Mouse (Mus musculus) embryonic facial prominence, embryonic 15.5 days (tissue): Measurements from ENCODE around the gene Lbp. TPM values are rescaled to one million over a fixed set of nuclear protein-coding genes. Genes with fewer than 3 reads are reported as not detected.

Experiments
- ATAC-seq: fragments of 200-750 bp; cut with Nextera tagmentation; 2 replicates; pipeline ENCODE4 v1.8.0; 2017; ENCODE audit warnings: low read depth, moderate TSS enrichment; ENCODE audit not compliant: insufficient number of reproducible peaks, low FRiP score, low TSS enrichment
- H3K27ac ChIP-seq: fragments of 300-500 bp; sonication (generic); replicated peaks from 2 replicates; pipeline ENCODE4 v1.5.1; 2015; ENCODE audit warnings: mild to moderate bottlenecking, inconsistent platforms
- H3K27me3 ChIP-seq: fragments of 300-500 bp; sonication (generic); 2 replicates; pipeline ENCODE4 v1.6.1; 2015; ENCODE audit warnings: inconsistent platforms
- H3K36me3 ChIP-seq: fragments of 300-500 bp; sonication (generic); 2 replicates; pipeline ENCODE4 v1.6.1; 2015; ENCODE audit warnings: mild to moderate bottlenecking, inconsistent platforms
- H3K4me1 ChIP-seq: fragments of 300-500 bp; sonication (generic); 2 replicates; pipeline ENCODE4 v1.6.1; 2015; ENCODE audit warnings: inconsistent platforms
- H3K4me2 ChIP-seq: fragments of 300-500 bp; sonication (generic); replicated peaks from 2 replicates; pipeline ENCODE4 v1.6.1; 2015; ENCODE audit warnings: mild to moderate bottlenecking, inconsistent platforms
- H3K4me3 ChIP-seq: fragments of 300-500 bp; sonication (generic); replicated peaks from 2 replicates; pipeline ENCODE4 v1.5.1; 2015; ENCODE audit warnings: mild to moderate bottlenecking, inconsistent platforms
- H3K9ac ChIP-seq: fragments of 300-500 bp; sonication (generic); 2 replicates; pipeline ENCODE4 v1.6.1; 2015; ENCODE audit warnings: inconsistent platforms
- H3K9me3 ChIP-seq: fragments of 300-500 bp; sonication (generic); replicated peaks from 2 replicates; pipeline ENCODE4 v1.6.1; 2016; ENCODE audit warnings: inconsistent platforms
- WGBS: fragments of 180-500 bp; shearing (Covaris S2); methylation state at CpG from one replicate; pipeline ENCODE4 v1.1.7; 2015; 5-methylcytosine and 5-hydroxymethylcytosine counted together
- polyA plus RNA-seq: library from polyadenylated mRNA; unstranded; fragments of >200 nt; fragmentation: Nextera tagmentation; extraction: Ambion mirVana; gene quantifications from 2 replicates; pipeline ENCODE4 v1.2.1, GENCODE M21; 2015

Gene Lbp
- 6.5 and 7.4 TPM in 2 replicates for polyA plus RNA-seq

- Histone ChIP-seq H3K27me3 (no peaks in the 10 kb centered on the region), H3K9ac (no peak within 1 kb of the TSS), H3K27ac (0 out of 2 replicates have a peak within 1 kb of the TSS, but pooled peaks have one; percentile 23), H3K36me3 (no peaks in the 10 kb centered on the region), H3K4me2 (no peak within 1 kb of the TSS), H3K4me3 (no peak within 1 kb of the TSS), H3K9me3 (no peaks in the 10 kb centered on the region), H3K4me1 (peaks cover 11% of the 10 kb centered on the region; the same call in 1 of the 2 replicates)
- ATAC-seq = peak; percentile 71
- 47% methylated on average over 13 of the region's 13 CpGs for WGBS
Observed at GRCm38 (mm10) chr2:158305948-158306695, at the start of gene Lbp. Gene Lbp, plus strand, starts transcription at chr2:158306493.

GRCm38 (mm10) chr2:158256894-158257293, 49.4 kb upstream of the Lbp start:
- ATAC-seq = no peak
- 21% methylated on average over 5 of the region's 5 CpGs for WGBS
- Histone ChIP-seq H3K9ac (no peak overlapping the region), H3K4me2 (no peak overlapping the region; the same call in 1 of the 2 replicates), H3K36me3 (no peaks in the 10 kb centered on the region), H3K27me3 (no peaks in the 10 kb centered on the region), H3K27ac (peak overlapping the region; percentile 52), H3K4me1 (peaks cover 26% of the 10 kb centered on the region), H3K4me3 (no peak overlapping the region), H3K9me3 (no peaks in the 10 kb centered on the region)

DNA sequence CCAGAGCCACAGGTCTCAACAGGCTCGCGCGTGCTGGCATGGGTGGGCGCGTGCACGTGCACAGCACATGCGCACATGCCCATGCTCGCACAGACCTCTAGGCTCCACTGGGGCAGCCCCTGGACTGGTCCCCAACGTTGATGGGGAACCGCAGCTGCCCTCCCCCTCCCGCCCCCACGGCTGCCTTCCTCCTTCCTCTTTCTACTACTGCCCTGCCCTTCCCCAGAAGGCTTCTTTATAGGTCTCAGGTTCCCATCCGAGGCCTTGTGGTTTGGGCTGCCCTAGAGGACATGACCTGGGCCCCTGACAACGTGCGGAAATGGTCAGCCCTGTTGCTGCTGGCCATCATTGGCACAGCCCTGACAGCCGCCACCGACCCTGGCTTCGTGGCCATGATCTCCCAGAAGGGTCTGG, 48.3 kb upstream of the Lbp start, which contains the start of gene Bpi:
Gene Bpi, plus strand, starts transcription at position 90 of the 414 bp plus-strand sequence.
- Histone ChIP-seq H3K4me2 (peak within 1 kb of the TSS; percentile 31), H3K27ac (peak within 1 kb of the TSS; percentile 52), H3K4me3 (0 out of 2 replicates have a peak within 1 kb of the TSS, but pooled peaks have one; percentile 6), H3K27me3 (no peaks in the 10 kb centered on the region), H3K4me1 (peaks cover 26% of the 10 kb centered on the region), H3K9me3 (no peaks in the 10 kb centered on the region), H3K9ac (no peak within 1 kb of the TSS), H3K36me3 (no peaks in the 10 kb centered on the region)
- WGBS = 43% methylated on average over 18 of the region's 18 CpGs
- ATAC-seq = 0 out of 2 replicates have a peak, but pooled peaks have one; percentile 23

DNA sequence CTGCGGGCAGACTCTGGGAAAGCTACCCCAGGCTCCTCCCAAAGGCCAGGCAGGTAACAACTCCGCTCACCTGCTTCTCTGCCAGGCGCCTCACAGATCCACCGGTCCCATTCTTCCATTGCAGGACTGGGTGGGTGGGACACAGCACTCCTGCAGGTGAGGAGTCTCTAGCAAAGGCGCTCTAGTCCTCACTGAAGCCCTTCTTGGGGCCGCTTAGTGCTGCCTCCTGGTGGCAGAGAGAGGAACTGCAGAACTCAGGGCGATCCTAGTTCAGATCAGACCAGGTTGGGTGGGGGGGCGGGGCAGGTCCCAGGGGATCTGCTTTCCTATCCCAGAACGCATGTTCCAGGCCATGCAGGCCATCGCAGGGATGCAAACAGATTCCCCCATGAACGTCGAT, 47.5 kb upstream of the Lbp start:
- H3K4me1 ChIP-seq = peaks cover 26% of the 10 kb centered on the region
- no peak overlapping the region for H3K4me3 ChIP-seq
- H3K4me2 ChIP-seq = no peak overlapping the region
- H3K9me3 ChIP-seq = no peaks in the 10 kb centered on the region
- no peak overlapping the region for H3K27ac ChIP-seq
- no peaks in the 10 kb centered on the region for H3K27me3 ChIP-seq
- 14% methylated on average over 12 of the region's 12 CpGs for WGBS
- ATAC-seq = no peak
- no peak overlapping the region for H3K9ac ChIP-seq
- no peaks in the 10 kb centered on the region for H3K36me3 ChIP-seq

DNA sequence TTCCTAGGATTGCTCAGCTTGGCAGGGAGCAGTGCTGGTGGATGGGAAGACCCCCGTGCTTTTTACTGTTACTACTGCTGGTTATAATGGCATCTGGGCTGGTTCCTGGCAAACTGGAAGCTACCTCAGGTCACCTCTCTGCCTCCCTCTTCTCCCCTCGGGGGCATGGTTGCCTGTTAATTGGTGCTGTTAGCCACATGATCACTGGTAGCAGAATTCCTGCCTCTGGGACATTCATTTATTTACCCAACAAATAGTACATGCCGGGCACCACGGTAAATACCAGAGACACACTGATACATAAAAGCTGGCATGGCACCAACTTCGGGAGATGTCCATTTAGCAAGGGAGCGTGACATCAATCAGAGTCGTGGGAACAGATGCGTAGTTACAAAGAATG, 46.8 kb upstream of the Lbp start:
- H3K36me3 ChIP-seq = no peaks in the 10 kb centered on the region
- whole genome bisulfite sequencing = 64% methylated on average over 8 of the region's 8 CpGs
- ATAC-seq = no peak
- H3K4me1 ChIP-seq = peaks cover 26% of the 10 kb centered on the region
- H3K4me3 ChIP-seq = no peak overlapping the region
- no peaks in the 10 kb centered on the region for H3K27me3 ChIP-seq
- no peak overlapping the region for H3K27ac ChIP-seq
- H3K4me2 ChIP-seq = no peak overlapping the region
- H3K9me3 ChIP-seq = no peaks in the 10 kb centered on the region
- H3K9ac ChIP-seq = no peak overlapping the region

DNA sequence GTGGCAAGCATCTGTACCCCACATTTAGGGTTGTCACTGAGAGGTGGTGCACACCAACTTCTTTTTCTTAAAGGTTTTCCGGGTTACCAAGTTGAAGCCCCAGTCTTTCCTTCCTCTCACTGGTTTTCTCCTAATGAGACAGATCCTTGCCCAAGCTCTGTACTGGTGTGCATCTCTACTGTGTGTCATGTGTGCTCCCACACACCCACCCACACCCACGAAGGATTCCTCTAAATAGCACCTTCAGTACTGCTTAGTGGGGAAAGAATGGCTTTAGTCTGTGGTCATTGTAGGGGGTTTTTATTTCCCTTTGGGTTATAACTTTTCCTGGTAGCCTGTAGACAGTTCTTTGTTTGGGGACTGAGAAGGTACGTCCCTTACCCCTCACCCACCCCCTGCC, 41.4 kb upstream of the Lbp start:
- Histone ChIP-seq H3K27me3 (no peaks in the 10 kb centered on the region), H3K4me1 (no peaks in the 10 kb centered on the region), H3K4me2 (no peak overlapping the region), H3K9me3 (no peaks in the 10 kb centered on the region), H3K9ac (no peak overlapping the region), H3K36me3 (no peaks in the 10 kb centered on the region), H3K4me3 (no peak overlapping the region), H3K27ac (no peak overlapping the region)
- 76% methylated on average over 3 of the region's 3 CpGs for WGBS
- ATAC-seq = no peak

DNA sequence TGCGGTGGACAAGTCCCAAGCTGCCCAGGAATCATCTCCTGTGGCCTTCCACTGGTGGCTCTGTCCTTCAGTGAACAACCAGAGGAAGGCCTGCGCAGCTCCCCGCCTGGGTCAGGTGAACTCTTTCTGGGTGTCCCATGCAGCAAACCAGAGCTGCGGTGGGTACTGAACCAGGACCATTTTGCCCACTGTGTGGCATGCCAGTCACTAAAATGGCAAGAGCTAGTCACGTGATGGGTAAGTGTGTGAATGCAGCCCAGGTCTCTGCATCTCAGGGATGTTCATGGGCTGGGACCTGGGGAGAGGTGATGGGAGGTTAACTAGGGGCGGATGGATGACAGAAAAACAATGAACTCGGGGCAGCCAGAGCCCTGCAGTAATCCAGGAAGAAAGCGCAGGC, 36.3 kb upstream of the Lbp start:
- H3K9me3 ChIP-seq = no peaks in the 10 kb centered on the region
- no peaks in the 10 kb centered on the region for H3K36me3 ChIP-seq
- H3K4me2 ChIP-seq = no peak overlapping the region
- 81% methylated on average over 8 of the region's 8 CpGs for WGBS
- no peak overlapping the region for H3K4me3 ChIP-seq
- H3K4me1 ChIP-seq = no peaks in the 10 kb centered on the region
- H3K9ac ChIP-seq = no peak overlapping the region
- H3K27ac ChIP-seq = no peak overlapping the region
- no peak for ATAC-seq
- no peaks in the 10 kb centered on the region for H3K27me3 ChIP-seq

- H3K27ac ChIP-seq = no peak overlapping the region
- 23% methylated on average over 2 of the region's 2 CpGs for WGBS
- no peak for ATAC-seq
Observed at GRCm38 (mm10) chr2:158273646-158274045, 32.6 kb upstream of the Lbp start.

GRCm38 (mm10) chr2:158275349-158275748, 30.9 kb upstream of the Lbp start:
- WGBS = 89% methylated on average over 3 of the region's 3 CpGs
- H3K27me3 ChIP-seq = no peaks in the 10 kb centered on the region
- ATAC-seq = no peak
- no peak overlapping the region for H3K4me2 ChIP-seq
- H3K4me3 ChIP-seq = no peak overlapping the region
- H3K4me1 ChIP-seq = no peaks in the 10 kb centered on the region
- H3K9ac ChIP-seq = no peak overlapping the region
- H3K9me3 ChIP-seq = no peaks in the 10 kb centered on the region
- no peak overlapping the region for H3K27ac ChIP-seq
- H3K36me3 ChIP-seq = no peaks in the 10 kb centered on the region

More at GRCm38 (mm10) chr2:158273646-158274045, 32.6 kb upstream of the Lbp start:
- Histone ChIP-seq H3K4me2 (no peak overlapping the region), H3K9ac (no peak overlapping the region), H3K4me3 (no peak overlapping the region), H3K27me3 (no peaks in the 10 kb centered on the region), H3K36me3 (no peaks in the 10 kb centered on the region), H3K9me3 (no peaks in the 10 kb centered on the region), H3K4me1 (no peaks in the 10 kb centered on the region)

- WGBS = 54% methylated on average over 4 of the region's 4 CpGs
- Histone ChIP-seq H3K36me3 (no peaks in the 10 kb centered on the region), H3K4me3 (no peak overlapping the region), H3K27me3 (no peaks in the 10 kb centered on the region), H3K9ac (no peak overlapping the region), H3K27ac (no peak overlapping the region), H3K4me1 (no peaks in the 10 kb centered on the region), H3K4me2 (no peak overlapping the region), H3K9me3 (no peaks in the 10 kb centered on the region)
- no peak for ATAC-seq
Observed at GRCm38 (mm10) chr2:158275811-158276210, 30.5 kb upstream of the Lbp start.

DNA sequence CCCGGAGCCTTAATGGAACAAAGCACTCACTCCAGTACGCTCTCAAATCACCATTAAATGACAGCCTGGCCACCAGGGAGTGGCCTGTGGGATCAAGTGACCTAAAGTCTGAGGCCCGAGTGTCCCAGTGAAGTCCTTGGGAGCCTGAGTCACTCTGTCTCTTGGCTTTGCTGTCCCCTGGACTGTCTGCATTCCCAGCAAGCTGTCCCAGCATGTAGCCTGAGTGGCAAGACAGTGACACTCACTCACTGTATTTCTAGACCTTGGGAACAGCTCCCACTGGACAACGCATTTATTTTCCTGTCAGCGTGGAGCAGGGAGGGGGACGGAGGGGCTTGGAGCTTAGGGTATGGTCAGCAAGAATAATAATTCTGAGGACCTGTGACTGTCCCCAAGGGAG, 29.8 kb upstream of the Lbp start:
- no peak overlapping the region for H3K4me2 ChIP-seq
- no peak overlapping the region for H3K27ac ChIP-seq
- no peaks in the 10 kb centered on the region for H3K36me3 ChIP-seq
- H3K9ac ChIP-seq = no peak overlapping the region
- no peak overlapping the region for H3K4me3 ChIP-seq
- no peaks in the 10 kb centered on the region for H3K9me3 ChIP-seq
- H3K4me1 ChIP-seq = no peaks in the 10 kb centered on the region
- WGBS = 66% methylated on average over 6 of the region's 6 CpGs
- H3K27me3 ChIP-seq = no peaks in the 10 kb centered on the region
- ATAC-seq = no peak

GRCm38 (mm10) chr2:158276878-158277277, 29.4 kb upstream of the Lbp start:
- Histone ChIP-seq H3K9me3 (no peaks in the 10 kb centered on the region), H3K27ac (no peak overlapping the region), H3K9ac (no peak overlapping the region), H3K4me2 (no peak overlapping the region), H3K27me3 (no peaks in the 10 kb centered on the region), H3K36me3 (no peaks in the 10 kb centered on the region), H3K4me3 (no peak overlapping the region), H3K4me1 (0 out of 2 replicates have a peak, but pooled peaks cover 2% of the 10 kb centered on the region)
- ATAC-seq = no peak
- WGBS = 80% methylated on average over 4 of the region's 4 CpGs
